In the genomic region with DNA sequence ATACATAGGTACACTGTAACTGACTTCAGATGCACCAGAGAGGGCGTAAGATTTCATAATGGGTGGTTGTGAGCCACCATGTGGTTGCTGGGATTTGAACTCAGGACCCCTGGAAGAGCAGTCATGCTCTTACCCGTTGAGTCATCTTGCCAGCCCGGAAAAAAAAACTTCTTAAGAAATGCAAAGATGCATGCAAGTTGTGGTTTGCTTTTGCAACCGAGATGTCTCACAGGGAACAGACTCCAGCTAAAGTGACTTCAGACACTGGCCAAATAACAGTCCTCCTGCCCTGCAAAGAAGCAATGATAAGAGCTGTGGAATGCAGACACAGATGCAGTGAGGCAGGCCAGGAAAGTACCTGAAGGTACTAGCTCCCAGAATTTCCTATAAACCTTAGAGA, we compare ENCODE assay signal across 29 mouse cellular contexts. TPM values are rescaled to one million over a fixed set of nuclear protein-coding genes. Genes with fewer than 3 reads are reported as not detected.
DNase-seq lines count a peak whose midpoint lies in the region; ATAC-seq lines count a peak whose summit lies in the region.
"Had no signal": no experiment of that assay in that cellular context is flagged by ENCODE, and none has a peak within 500 bp of the region (broad histone marks: within the 10 kb centered on the region; RNA-seq: fewer than 3 reads in every experiment).

No protein-coding gene starts in this region.

- DNase-seq in 416B (ENCODE audit: low read depth) (peak; percentile 85), NIH3T3 (ENCODE audit: low read depth) (peak; percentile 40)
- no peak for DNase-seq in spleen, adult 12 weeks (ENCODE audit: low spot score)
- DNase-seq in cerebellum, adult 9-10 months: no peak
- DNase-seq: adrenal gland, adult 8-10 months; adrenal gland, postnatal 25 days; B cell, adult 2 months; cerebellum, adult 18-20 months; cerebellum, adult 9-11 months; cerebellum, postnatal 25 days; forebrain, postnatal 0 days; gastrocnemius, adult 2 months; gastrocnemius, postnatal 14 days; heart, adult 18-20 months; heart, postnatal 14 days had no signal

- no peaks in the 10 kb centered on the region for H3K9me3 ChIP-seq in kidney, embryonic 16.5 days (ENCODE audit: low read length)
- H3K9me3 ChIP-seq: embryonic facial prominence, embryonic 12.5 days; embryonic facial prominence, embryonic 15.5 days; heart, embryonic 13.5 days; hindbrain, embryonic 12.5 days; hindbrain, embryonic 15.5 days had no signal

- no peak overlapping the region for H3K27ac ChIP-seq in kidney, embryonic 16.5 days (ENCODE audit: low read length)
- H3K27ac ChIP-seq: embryonic facial prominence, embryonic 12.5 days; embryonic facial prominence, embryonic 15.5 days; gastrocnemius, adult 2 months; heart, embryonic 13.5 days; hindbrain, embryonic 12.5 days; hindbrain, embryonic 15.5 days had no signal

- H3K4me2 ChIP-seq in kidney, embryonic 16.5 days (replicated peaks; ENCODE audit: low read depth, low read length): no peak overlapping the region
- H3K4me2 ChIP-seq: embryonic facial prominence, embryonic 12.5 days; embryonic facial prominence, embryonic 15.5 days; heart, embryonic 13.5 days; hindbrain, embryonic 12.5 days; hindbrain, embryonic 15.5 days had no signal

- H3K36me3 ChIP-seq in kidney, embryonic 16.5 days (ENCODE audit: insufficient read depth, low read length): peaks cover 50% of the 10 kb centered on the region

- no peaks in the 10 kb centered on the region for H3K27me3 ChIP-seq in kidney, embryonic 16.5 days (ENCODE audit: insufficient read depth, low read length)
- H3K27me3 ChIP-seq: embryonic facial prominence, embryonic 12.5 days; embryonic facial prominence, embryonic 15.5 days; heart, embryonic 13.5 days; hindbrain, embryonic 12.5 days; hindbrain, embryonic 15.5 days had no signal

- H3K4me3 ChIP-seq in kidney, embryonic 16.5 days (ENCODE audit: low read length): no peak overlapping the region
- H3K4me3 ChIP-seq: embryonic facial prominence, embryonic 12.5 days; embryonic facial prominence, embryonic 15.5 days; gastrocnemius, adult 2 months; heart, embryonic 13.5 days; hindbrain, embryonic 12.5 days; hindbrain, embryonic 15.5 days had no signal

- H3K4me1 ChIP-seq in kidney, embryonic 16.5 days (ENCODE audit: insufficient read depth, low read length): no peaks in the 10 kb centered on the region
- H3K4me1 ChIP-seq: embryonic facial prominence, embryonic 12.5 days; embryonic facial prominence, embryonic 15.5 days; heart, embryonic 13.5 days; hindbrain, embryonic 12.5 days; hindbrain, embryonic 15.5 days had no signal

- ATAC-seq in megakaryocyte, adult 5-6 weeks (ENCODE audit: poor library complexity, severe bottlenecking): peak; percentile 50
- ATAC-seq in kidney, embryonic 16.5 days (ENCODE audit: low FRiP score, low TSS enrichment): no peak
- ATAC-seq: activated CD4-positive, CD25-positive, alpha-beta regulatory T cell, adult 4 months; forebrain, embryonic 14.5 days; forebrain, postnatal 0 days had no signal

- H3K9ac ChIP-seq in kidney, embryonic 16.5 days (replicated peaks; ENCODE audit: low read length): no peak overlapping the region
- H3K9ac ChIP-seq: embryonic facial prominence, embryonic 12.5 days; embryonic facial prominence, embryonic 15.5 days; forebrain, postnatal 0 days; heart, embryonic 13.5 days; hindbrain, embryonic 12.5 days; hindbrain, embryonic 15.5 days had no signal

- 90% methylated on average over 4 of the region's 4 CpGs for WGBS in kidney, embryonic 16.5 days

RNA-seq across cellular contexts. Expression of gene Zdhhc3, which starts 22.2 kb away (rescaled TPM):
- total RNA-seq in megakaryocyte, adult 5-6 weeks (2015): 32.6 and 45.7 TPM in 2 replicates
- 33.0 and 39.0 TPM in 2 replicates for total RNA-seq in megakaryocyte, adult 5-6 weeks (2017)
- 69.8 and 73.4 TPM in 2 replicates for polyA plus RNA-seq in kidney, embryonic 16.5 days (2015; fragmentation: Nextera tagmentation; extraction: Ambion mirVana)

RNA-seq across cellular contexts. Expression of gene Exosc7, which starts 22.2 kb away (rescaled TPM):
- 38.2 and 44.3 TPM in 2 replicates for total RNA-seq in megakaryocyte, adult 5-6 weeks (2015)
- 39.0 and 40.2 TPM in 2 replicates for total RNA-seq in megakaryocyte, adult 5-6 weeks (2017)
- 133 and 137 TPM in 2 replicates for polyA plus RNA-seq in kidney, embryonic 16.5 days (2015; fragmentation: Nextera tagmentation; extraction: Ambion mirVana)

RNA-seq across cellular contexts. Expression of gene Tgm4, which starts 56.3 kb away (rescaled TPM):
- total RNA-seq in megakaryocyte, adult 5-6 weeks (2015): not detected in 2 replicates
- total RNA-seq in megakaryocyte, adult 5-6 weeks (2017): 0.15 TPM in 1 of 2 replicates, not detected in the other
- polyA plus RNA-seq in kidney, embryonic 16.5 days (2015; fragmentation: Nextera tagmentation; extraction: Ambion mirVana): 0.72 and 0.89 TPM in 2 replicates
- total RNA-seq: heart, adult 18-20 months; heart, postnatal 14 days; hematopoietic stem cell, adult 5-6 weeks had no signal
- polyA plus RNA-seq: intestine, embryonic 14.5 days had no signal

RNA-seq across cellular contexts. Expression of gene Clec3b, which starts 59.9 kb away (rescaled TPM):
- not detected in 2 replicates for total RNA-seq in megakaryocyte, adult 5-6 weeks (2015)
- total RNA-seq in megakaryocyte, adult 5-6 weeks (2017): not detected in 2 replicates
- polyA plus RNA-seq in kidney, embryonic 16.5 days (2015; fragmentation: Nextera tagmentation; extraction: Ambion mirVana): 0.70 and 0.77 TPM in 2 replicates
- total RNA-seq: common myeloid progenitor, adult 5-6 weeks; hematopoietic stem cell, adult 5-6 weeks; MEL had no signal
- polyA plus RNA-seq: activated CD4-positive, CD25-positive, alpha-beta regulatory T cell, adult 4 months; forebrain, embryonic 11.5 days; intestine, embryonic 14.5 days had no signal

Comparison
In these comparisons a context has a peak if more than half of its experiments do, and no peak if none do; other contexts are left out.
1. DNase-seq: peak in 416B (single experiment) and NIH3T3 (single experiment); none in spleen, adult 12 weeks (single experiment) and cerebellum, adult 9-10 months (single experiment).